Mouse (Mus musculus) liver, adult 2 months (tissue): ENCODE measurements at regions not wholly inside any gene's neighbourhood (a gene's known extent, or its start where the extent isn't known, plus 50 kb on each side); places are given as distances from the start of the nearest gene placed in this dataset.

Experiments
- DNase-seq: peaks from one replicate; pipeline ENCODE4 v3.0.0-alpha.2; 2011; ENCODE audit warnings: low read depth, low spot score; ENCODE audit errors: extremely low read depth
- H3K27ac ChIP-seq: fragments of 200-500 bp; replicated peaks from 2 replicates; pipeline ENCODE4 v1.5.1; 2012; ENCODE audit warnings: low read depth, mild to moderate bottlenecking, control low read depth, inconsistent platforms, low read length; ENCODE audit not compliant: insufficient read depth
- H3K27me3 ChIP-seq: fragments of 200-500 bp; 2 replicates; pipeline ENCODE4 v1.6.1; 2012; ENCODE audit warnings: mild to moderate bottlenecking, moderate library complexity, low read length, inconsistent platforms; ENCODE audit not compliant: control insufficient read depth, insufficient read depth
- H3K36me3 ChIP-seq: fragments of 200-500 bp; 2 replicates; pipeline ENCODE4 v1.6.1; 2012; ENCODE audit warnings: low read length, inconsistent platforms; ENCODE audit not compliant: control insufficient read depth, insufficient read depth
- H3K4me1 ChIP-seq: fragments of 200-500 bp; 2 replicates; pipeline ENCODE4 v1.6.1; 2011; ENCODE audit warnings: low read length; ENCODE audit not compliant: control insufficient read depth, insufficient read depth
- H3K4me3 ChIP-seq: fragments of 200-500 bp; 2 replicates; pipeline ENCODE4 v1.5.1; 2011; ENCODE audit warnings: low read depth, mild to moderate bottlenecking, control low read depth, low read length, moderate library complexity; ENCODE audit not compliant: insufficient read depth
- H3K79me2 ChIP-seq: fragments of 200-500 bp; 2 replicates; pipeline ENCODE4 v1.6.1; 2012; ENCODE audit warnings: inconsistent platforms, mild to moderate bottlenecking, low read length, moderate library complexity; ENCODE audit not compliant: control insufficient read depth, insufficient read depth
- H3K9ac ChIP-seq: fragments of 200-500 bp; 2 replicates; pipeline ENCODE4 v1.6.1; 2012; ENCODE audit warnings: low read depth, mild to moderate bottlenecking, control low read depth, inconsistent platforms, low read length
- CTCF ChIP-seq: fragments of 200-500 bp; IDR thresholded peaks from 2 replicates; pipeline ENCODE4 v1.5.1; 2011; ENCODE audit warnings: low read depth, low read length, control low read depth
- POLR2A ChIP-seq: fragments of 200-500 bp; IDR thresholded peaks from 2 replicates; pipeline ENCODE4 v1.6.1; 2011; ENCODE audit warnings: low read length, control low read depth; ENCODE audit not compliant: insufficient read depth; ENCODE audit errors: extremely low read depth
- WGBS: fragments of 180-500 bp; shearing (Covaris S2); methylation state at CpG from one replicate; pipeline ENCODE4 v1.1.7; 2018; 5-methylcytosine and 5-hydroxymethylcytosine counted together

GRCm38 (mm10) chr12:10878791-10879190 lies 272.1 kb downstream of the Kcns3 start:
- Histone ChIP-seq H3K36me3 (no peaks in the 10 kb centered on the region), H3K9ac (no peak overlapping the region), H3K4me3 (no peak overlapping the region), H3K27ac (no peak overlapping the region), H3K4me1 (no peaks in the 10 kb centered on the region), H3K27me3 (no peaks in the 10 kb centered on the region), H3K79me2 (no peaks in the 10 kb centered on the region)
- no peak for DNase-seq
- TF ChIP-seq POLR2A (no peak), CTCF (no peak)

- Histone ChIP-seq H3K27ac (no peak overlapping the region), H3K9ac (no peak overlapping the region), H3K4me1 (no peaks in the 10 kb centered on the region), H3K36me3 (no peaks in the 10 kb centered on the region), H3K79me2 (no peaks in the 10 kb centered on the region), H3K4me3 (no peak overlapping the region), H3K27me3 (no peaks in the 10 kb centered on the region)
- 74% methylated on average over 9 of the region's 9 CpGs for WGBS
- no peak for TF ChIP-seq CTCF
- no peak for TF ChIP-seq POLR2A
- no peak for DNase-seq
These were observed 276.0 kb downstream of the Kcns3 start for GRCm38 (mm10) chr12:10874589-10875554.

- H3K79me2 ChIP-seq = no peaks in the 10 kb centered on the region
- no peaks in the 10 kb centered on the region for H3K4me1 ChIP-seq
- WGBS = 72% methylated on average over 4 of the region's 4 CpGs
These were observed 277.0 kb downstream of the Kcns3 start for GRCm38 (mm10) chr12:10873716-10874401.

DNA sequence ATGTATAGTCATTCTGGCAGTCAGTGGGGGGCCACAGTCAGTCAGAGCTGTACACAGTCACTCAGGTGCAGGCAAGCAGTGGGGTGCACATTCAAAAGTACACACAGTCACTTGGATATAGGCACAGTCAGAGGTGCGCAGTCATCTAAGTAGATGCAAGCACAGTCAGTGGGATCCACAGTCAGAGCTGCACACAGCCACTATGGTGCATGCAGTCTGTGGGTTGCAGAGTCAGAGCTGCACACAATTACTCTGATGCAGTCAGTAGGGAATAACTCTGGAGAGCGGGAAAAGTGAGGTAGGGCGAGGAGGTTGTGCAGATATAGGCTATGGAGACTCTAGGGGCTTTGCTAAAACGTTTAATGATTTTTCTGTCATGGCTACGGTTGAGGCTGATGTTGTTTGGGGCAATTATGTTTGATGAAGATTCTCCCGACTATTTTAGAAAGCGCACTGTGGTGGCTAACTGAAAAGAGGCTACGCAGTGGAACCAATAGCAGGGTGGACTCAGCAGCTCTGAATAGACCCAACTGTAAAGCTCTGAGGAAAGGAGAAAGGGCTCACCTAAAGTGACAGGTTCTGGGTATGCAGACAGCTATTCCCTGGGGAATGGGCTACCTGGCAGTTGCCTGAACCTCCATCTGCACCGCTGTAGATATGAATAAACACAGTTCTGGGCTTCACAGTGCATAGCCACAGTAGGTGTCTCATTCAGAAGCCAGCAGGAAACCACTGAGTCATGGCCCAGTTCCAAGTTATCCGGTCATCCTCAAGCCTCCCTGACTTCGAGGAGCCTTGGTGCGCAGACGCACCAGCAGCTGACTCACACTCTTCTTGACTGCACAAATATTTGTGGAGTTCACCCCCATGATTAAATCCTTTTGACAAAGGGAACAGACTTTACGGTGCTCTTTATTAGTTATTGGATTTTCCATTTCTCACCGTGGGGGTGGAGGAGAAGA lies 282.9 kb downstream of the Kcns3 start:
- no peaks in the 10 kb centered on the region for H3K36me3 ChIP-seq
- no peak overlapping the region for H3K9ac ChIP-seq
- no peaks in the 10 kb centered on the region for H3K4me1 ChIP-seq
- no peak overlapping the region for H3K27ac ChIP-seq
- no peak for DNase-seq
- H3K4me3 ChIP-seq = no peak overlapping the region
- H3K79me2 ChIP-seq = no peaks in the 10 kb centered on the region
- no peaks in the 10 kb centered on the region for H3K27me3 ChIP-seq
- WGBS = 54% methylated on average over 15 of the region's 15 CpGs
- TF ChIP-seq POLR2A (no peak), CTCF (no peak)

More at GRCm38 (mm10) chr12:10873716-10874401, 277.0 kb downstream of the Kcns3 start:
- no peak for TF ChIP-seq CTCF
- no peak for TF ChIP-seq POLR2A
- DNase-seq = no peak
- no peaks in the 10 kb centered on the region for H3K36me3 ChIP-seq
- H3K27me3 ChIP-seq = no peaks in the 10 kb centered on the region
- no peak overlapping the region for H3K4me3 ChIP-seq
- H3K27ac ChIP-seq = no peak overlapping the region
- no peak overlapping the region for H3K9ac ChIP-seq

DNA sequence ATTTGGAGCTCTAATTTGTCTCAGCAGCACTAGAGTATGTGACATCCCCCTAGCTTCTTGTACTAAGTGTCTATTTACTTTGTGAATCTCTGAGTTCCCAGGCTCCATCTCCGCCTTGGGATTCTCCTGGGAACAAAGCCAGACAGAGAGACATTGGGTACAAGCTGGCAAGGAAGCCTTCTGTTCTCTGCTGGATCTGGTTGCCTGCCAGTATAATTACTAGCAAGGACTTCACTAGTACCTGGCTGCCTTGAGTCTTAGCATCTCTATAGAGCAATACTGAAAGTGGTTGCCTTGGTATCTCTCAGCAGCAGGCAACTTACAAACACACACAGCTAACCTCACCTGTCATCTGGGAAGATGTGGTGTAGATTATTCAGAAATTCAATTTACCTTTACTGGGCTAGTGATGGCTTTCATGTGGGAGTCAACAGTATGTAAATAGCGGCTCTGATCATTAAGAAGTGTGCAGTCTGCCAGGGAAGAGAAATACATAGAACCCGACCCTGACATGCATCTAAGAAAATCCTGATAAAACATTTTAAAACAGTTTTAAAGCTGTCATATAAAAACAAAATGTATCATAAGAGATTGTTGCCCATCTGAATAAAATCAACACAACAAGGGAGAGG lies 283.8 kb downstream of the Kcns3 start:
- Histone ChIP-seq H3K9ac (no peak overlapping the region), H3K27ac (no peak overlapping the region), H3K4me3 (no peak overlapping the region), H3K4me1 (no peaks in the 10 kb centered on the region), H3K79me2 (no peaks in the 10 kb centered on the region), H3K27me3 (no peaks in the 10 kb centered on the region), H3K36me3 (no peaks in the 10 kb centered on the region)
- DNase-seq = no peak
- WGBS = 65% methylated on average over 3 of the region's 3 CpGs
- TF ChIP-seq POLR2A (no peak), CTCF (no peak)
